Mouse (Mus musculus) lung, postnatal 0 days (tissue): Measurements from ENCODE around the gene Wdr73.

Experiments used
- CTCF ChIP-seq: IDR thresholded peaks from 2 replicates; pipeline ENCODE4 v1.5.1; 2016; ENCODE audit warnings: antibody characterized with exemption, mild to moderate bottlenecking
- EP300 ChIP-seq: IDR thresholded peaks from 2 replicates; pipeline ENCODE4 v1.6.1; 2016; ENCODE audit warnings: antibody characterized with exemption, mild to moderate bottlenecking, control low read depth

DNA sequence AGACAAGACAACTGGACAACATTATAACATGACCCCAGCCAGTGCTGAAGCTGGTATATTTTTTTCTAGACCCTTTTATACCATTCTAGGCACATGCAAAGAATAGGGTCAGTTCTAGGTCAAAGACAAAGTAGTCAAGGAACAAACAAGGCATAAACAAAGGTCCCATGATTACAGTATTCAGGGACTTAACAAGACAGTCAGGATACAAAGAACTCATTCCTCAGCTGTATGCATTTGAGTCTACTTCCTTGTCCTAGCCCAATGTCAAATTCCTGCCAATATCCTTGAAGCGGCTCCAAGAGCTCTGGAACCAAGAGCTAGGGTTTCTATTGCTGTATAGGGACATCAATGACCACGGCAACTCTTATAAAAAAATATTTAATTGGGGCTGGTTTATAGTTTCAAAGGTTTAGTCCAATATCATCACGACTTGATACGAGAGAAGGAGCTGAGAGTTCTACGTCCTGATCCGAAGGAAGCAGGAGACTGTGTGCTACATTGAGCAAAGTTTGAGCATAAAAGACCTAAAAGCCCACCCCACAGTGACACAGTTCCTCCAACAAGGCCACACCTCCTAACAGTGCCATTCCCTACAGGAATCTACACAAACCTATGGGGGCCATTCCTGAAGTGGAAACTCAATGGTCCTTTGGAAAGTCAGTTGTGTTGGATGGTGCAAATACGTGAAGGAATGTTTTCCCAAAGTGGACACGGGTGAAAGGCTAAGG is 57.0 kb downstream of the Wdr73 start:
- TF ChIP-seq CTCF, result no peak
- no peak for TF ChIP-seq EP300
